Mouse (Mus musculus) urinary bladder, postnatal 0 days (tissue): Measurements from ENCODE around the gene Il24. TPM values are rescaled to one million over a fixed set of nuclear protein-coding genes. Genes with fewer than 3 reads are reported as not detected.

Experiments
- polyA plus RNA-seq: library from polyadenylated mRNA; unstranded; fragments of >200 nt; fragmentation: Nextera tagmentation; extraction: Ambion mirVana; gene quantifications from 2 replicates; pipeline ENCODE4 v1.2.1, GENCODE M21; 2015

Il24 gene
- not detected in 2 replicates for polyA plus RNA-seq

GRCm38 (mm10) chr1:130887354-130887753, at the start of gene Il24:
Gene Il24 (minus strand): TSS chr1:130887454.

GRCm38 (mm10) chr1:130911401-130912010, 24.3 kb upstream of the Il24 start, which contains the start of gene Il20:
Gene Il20 (minus strand): TSS chr1:130911451.

GRCm38 (mm10) chr1:130865541-130866221, 21.6 kb downstream of the Il24 start, which contains the start of gene Fcmr:
Gene Fcmr (plus strand): TSS chr1:130865669.

Other genes with a start within 250 kb of the Il24 start
- gene C4bp, start 225.8 kb downstream of the Il24 start, polyA plus RNA-seq: 0.19 TPM in 1 of 2 replicates, not detected in the other
- gene Gm29427, start 171.7 kb downstream of the Il24 start, polyA plus RNA-seq: not detected in 2 replicates
- 8.1 and 9.7 TPM in 2 replicates for gene Yod1, start 170.1 kb downstream of the Il24 start, polyA plus RNA-seq
- gene Pfkfb2, start 158.2 kb downstream of the Il24 start, polyA plus RNA-seq: 4.0 and 4.4 TPM in 2 replicates
- 41.6 and 52.3 TPM in 2 replicates for gene AA986860, start 155.5 kb downstream of the Il24 start, polyA plus RNA-seq
- gene Fcamr, start 86.6 kb downstream of the Il24 start, polyA plus RNA-seq: 3.2 and 3.8 TPM in 2 replicates
- gene Pigr, start 60.8 kb downstream of the Il24 start, polyA plus RNA-seq: 2.8 and 3.0 TPM in 2 replicates
- gene Fcmr, start 21.8 kb downstream of the Il24 start, polyA plus RNA-seq: 2.5 and 3.4 TPM in 2 replicates
- not detected in 2 replicates for gene Il20, start 24.0 kb upstream of the Il24 start, polyA plus RNA-seq
- not detected in 2 replicates for gene Il19, start 52.7 kb upstream of the Il24 start, polyA plus RNA-seq
- 0.12 and 0.24 TPM in 2 replicates for gene Il10, start 132.4 kb upstream of the Il24 start, polyA plus RNA-seq
- gene Mapkapk2, start 210.4 kb upstream of the Il24 start, polyA plus RNA-seq: 90.5 and 95.5 TPM in 2 replicates